Mouse (Mus musculus): Measurements from ENCODE around the gene Pold1.

Pold1 gene

DNA sequence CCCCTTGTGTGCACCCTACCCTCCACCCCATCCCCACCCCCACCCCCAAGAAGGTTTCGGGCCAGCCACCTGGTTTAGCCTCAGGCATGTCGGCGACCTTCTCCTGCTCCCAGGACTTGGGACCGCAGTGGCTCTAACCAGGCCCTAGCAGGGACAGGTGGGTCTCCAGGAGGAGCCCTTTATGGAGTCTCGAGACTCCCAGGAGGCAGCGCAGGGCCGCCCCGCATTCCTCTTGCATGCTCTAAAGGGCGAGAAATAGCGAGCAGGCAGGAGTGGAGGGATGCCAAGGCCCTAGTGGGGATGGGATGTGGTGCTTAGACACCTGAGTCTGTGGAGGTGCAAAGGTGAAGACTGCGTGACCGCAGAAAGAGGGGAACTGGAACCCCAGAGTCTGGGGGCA is 24.1 kb downstream of the Pold1 start, which contains the start of gene Mybpc2:
Mybpc2 (minus strand) TSS at position 155 of the 400 bp plus-strand sequence.
- DNase-seq (ENCODE audit: low read depth): no peak

DNA sequence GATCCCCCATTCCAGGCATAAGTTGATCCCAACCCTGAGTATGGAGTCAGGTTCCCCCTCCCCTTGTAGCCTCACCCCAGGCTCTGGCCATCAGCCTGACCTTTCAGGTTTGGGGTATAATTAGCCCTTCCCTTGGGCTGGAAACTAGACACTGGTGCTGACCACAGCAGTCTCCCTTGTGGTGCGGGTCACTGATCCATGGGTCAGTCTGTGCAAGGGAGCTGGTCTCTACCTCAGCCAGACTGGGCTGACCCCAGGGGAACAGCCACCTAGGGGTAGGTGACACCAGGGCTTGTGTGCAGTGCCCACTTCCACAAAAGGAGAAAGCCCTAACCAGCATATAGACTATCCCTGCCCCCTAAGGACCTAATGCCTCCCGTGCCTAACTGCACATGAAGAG is 25.6 kb downstream of the Pold1 start:
- DNase-seq (ENCODE audit: low read depth): no peak

DNA sequence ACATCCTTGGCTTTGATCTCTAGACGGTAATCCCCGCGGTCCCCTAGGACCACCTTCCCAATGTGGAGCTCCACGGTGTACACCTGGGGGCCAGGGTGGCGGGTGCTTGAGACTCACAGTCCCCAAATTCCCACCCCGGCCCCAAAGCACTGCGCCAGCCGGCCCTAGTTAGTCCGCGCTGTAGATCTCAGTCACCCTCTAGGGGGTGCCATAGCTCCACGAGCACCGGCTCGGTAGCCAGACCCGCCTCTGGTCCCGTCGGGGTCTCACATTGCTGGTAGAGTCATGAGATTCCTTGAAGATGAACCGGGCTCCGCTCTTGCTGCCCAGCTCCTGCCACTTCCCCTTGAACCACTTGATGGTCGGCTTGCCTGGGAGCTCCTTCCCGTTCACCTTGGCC is 26.9 kb downstream of the Pold1 start:
- DNase-seq (ENCODE audit: low read depth): peak; percentile 60

DNA sequence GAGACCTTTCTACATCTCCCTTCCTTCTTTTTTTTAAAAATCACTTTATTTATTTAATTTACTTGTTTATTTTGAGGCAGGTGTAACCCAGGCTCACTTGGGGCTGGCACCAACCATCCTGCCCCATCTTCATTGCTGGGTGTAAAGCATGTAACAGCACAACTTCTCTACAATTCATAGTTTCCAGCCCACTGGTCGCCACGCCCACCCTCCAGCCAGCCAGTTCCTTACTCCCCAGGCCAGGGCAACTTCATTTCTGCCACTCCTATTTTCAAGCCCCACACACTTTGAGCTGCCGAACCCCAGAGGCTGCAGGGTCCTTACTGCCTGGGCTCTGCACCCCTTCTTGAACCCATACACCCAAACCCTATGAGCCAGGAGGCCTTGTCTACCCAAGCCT is 27.7 kb downstream of the Pold1 start:
- no peak for DNase-seq (ENCODE audit: low read depth)

DNA sequence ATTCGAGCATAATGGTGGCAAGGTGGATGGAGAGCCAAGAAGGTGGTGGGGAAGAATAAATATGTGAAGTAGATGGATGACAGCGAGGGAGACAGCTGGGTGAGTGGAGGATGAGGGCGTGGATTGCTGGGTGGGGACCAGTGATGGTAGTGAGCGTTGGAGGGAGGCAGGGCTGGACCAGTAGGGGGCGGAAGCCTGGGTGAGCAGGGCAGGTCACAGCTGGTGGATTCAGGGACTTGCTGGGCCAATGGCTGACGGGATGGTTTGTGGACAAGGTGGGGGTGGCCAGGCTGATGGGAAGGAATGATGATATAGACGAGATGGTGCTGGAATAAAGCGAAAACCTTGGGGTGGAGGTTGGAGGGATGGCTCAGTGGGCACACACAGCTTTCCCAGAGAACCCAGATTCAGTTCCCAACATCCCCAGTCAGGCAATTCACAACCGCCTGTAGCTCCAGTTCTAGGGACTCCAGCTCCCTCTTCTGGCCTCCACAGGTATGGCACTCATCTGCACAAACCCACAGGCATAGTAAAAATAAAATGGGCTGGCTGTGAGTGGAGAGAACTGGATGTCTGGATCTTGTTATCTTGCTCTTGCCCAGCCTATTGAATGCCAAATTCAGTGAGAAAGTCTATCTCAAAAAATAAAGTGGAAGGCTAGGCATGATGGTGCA is 29.3 kb downstream of the Pold1 start:
- peak; percentile 43 for DNase-seq (ENCODE audit: low read depth)

DNA sequence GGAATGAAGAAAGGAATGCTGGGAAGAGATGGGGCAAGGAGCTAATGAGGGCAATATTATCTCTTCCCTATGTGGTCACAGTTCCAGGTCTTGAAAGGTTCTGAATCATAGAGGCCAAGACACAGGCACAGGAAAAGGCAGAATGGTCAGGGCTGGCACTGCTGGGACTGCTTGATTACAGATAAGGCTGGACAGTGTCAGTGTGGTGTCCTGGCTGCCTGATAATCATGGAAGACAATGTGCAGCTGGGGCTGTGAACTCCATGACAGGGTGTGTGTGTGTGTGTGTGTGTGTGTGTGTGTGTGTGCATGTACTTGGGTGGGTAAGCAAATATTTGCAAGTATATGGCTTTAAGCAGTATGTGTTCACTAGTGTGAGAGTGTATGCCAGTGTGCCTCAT is 41.2 kb downstream of the Pold1 start:
- no peak for DNase-seq (ENCODE audit: low read depth)

DNA sequence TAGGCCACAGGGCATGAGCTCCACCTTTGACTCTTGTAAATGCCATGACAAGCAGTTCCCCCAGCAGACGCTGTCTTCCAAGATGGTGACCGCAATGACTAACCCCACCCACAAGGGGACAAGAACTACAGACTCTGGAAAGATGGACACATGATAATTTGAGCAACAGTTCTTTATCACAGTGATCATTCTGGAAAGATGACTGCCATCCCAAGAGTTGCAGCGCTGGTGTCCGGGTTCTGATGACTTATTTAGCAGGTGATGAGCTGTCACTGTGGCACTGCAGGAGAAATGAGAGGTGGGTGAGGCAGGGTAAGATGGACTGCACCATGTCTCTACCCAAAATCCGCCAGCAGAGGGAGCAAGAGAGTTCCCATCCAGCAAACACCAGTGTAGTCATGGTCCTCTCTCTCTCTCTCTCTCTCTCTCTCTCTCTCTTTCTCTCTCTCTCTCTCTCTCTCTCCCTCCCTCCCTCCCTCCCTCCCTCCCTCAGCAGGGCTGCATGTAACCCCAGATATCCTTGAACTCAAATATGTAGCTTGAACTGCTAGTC is 47.0 kb downstream of the Pold1 start:
- DNase-seq (ENCODE audit: low read depth): peak; percentile 89

DNA sequence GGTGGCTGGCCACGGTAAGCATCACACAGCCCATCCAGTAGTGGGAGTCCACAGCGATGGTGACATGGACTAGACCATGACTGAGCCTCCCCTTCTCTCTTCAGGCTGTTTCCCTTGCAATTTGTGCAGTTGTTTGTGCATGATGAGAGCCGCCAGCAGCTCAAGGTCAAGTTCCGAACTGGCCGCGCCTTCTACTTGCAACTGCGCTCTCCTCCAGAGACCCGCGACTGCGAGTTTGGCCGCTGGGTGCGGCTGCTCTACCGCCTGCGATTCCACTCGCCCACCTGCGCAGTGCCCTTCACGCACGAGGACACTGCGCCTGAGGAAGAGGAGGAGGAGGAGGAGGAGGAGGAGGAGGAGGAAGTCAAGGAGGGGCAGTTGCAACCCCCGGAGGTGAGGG is 48.6 kb downstream of the Pold1 start:
- DNase-seq (ENCODE audit: low read depth): no peak

DNA sequence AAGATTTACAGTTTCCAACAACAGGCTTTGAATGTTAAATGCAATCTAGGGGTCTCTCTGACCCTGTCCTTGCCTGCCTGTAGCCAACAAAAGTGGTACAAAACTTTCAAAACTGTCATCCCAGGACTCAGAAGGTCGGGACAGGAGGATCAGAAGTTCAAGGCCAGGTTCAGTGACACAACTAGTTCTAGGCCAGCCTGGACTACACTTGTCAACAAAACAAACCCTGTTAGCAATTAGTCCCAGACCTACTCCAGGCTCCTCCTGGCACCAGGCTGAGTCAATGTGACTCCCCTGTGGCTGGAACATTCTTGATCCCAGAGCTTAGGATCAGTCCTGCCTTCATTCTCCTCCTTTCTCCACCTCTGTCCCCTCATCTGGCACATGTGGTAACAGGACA is 49.7 kb downstream of the Pold1 start:
- no peak for DNase-seq (ENCODE audit: low read depth)

DNA sequence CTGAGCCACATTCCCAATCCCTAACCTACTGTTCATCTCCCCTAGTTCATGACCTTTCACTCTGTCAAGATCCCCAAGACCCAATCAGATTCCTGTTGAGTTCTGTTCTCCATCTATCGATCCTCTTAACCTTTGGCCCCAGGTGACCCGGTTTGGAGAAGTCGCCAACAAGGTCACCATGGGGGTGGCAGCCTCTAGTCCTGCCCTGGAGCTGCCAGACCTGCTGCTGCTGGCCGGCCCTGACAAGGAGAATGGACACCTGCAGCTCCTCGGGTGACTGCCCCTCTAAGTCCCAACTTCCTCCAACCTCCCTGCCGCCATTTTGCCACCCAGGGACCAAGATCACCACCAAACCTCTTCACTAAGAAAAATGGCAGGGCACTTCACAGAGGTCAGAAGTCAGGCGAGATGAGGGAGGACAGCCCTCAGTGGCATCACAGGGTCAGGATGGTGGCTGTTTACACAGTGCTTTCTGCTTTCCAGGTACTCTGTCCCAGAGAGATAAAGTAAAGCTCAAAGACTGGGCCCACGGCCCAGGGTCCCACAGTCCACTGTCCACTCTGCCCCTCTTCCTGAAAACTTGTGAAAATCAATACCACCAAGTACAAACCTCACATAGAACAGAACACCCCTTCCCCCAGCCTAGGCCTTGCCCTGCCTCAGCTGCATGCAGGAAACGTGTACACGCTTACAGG is 51.1 kb downstream of the Pold1 start:
- DNase-seq (ENCODE audit: low read depth): no peak

DNA sequence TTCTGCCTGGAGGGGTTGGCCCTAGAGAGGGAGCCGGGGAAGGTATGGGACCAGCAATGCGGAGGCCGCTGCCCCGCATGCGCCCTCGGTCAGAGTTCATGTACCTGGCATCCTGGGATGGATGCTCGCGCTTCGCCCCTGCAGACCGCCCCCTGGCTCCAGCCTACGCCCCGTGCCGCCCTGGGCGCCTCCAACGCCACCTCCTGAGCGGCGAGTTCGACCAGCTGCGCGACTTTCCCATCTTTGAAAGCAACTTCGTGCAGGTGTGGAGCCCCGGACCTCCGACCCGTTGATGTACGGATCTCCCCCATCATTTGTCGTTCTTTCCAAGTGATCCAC is 51.9 kb downstream of the Pold1 start:
- no peak for DNase-seq (ENCODE audit: low read depth)

DNA sequence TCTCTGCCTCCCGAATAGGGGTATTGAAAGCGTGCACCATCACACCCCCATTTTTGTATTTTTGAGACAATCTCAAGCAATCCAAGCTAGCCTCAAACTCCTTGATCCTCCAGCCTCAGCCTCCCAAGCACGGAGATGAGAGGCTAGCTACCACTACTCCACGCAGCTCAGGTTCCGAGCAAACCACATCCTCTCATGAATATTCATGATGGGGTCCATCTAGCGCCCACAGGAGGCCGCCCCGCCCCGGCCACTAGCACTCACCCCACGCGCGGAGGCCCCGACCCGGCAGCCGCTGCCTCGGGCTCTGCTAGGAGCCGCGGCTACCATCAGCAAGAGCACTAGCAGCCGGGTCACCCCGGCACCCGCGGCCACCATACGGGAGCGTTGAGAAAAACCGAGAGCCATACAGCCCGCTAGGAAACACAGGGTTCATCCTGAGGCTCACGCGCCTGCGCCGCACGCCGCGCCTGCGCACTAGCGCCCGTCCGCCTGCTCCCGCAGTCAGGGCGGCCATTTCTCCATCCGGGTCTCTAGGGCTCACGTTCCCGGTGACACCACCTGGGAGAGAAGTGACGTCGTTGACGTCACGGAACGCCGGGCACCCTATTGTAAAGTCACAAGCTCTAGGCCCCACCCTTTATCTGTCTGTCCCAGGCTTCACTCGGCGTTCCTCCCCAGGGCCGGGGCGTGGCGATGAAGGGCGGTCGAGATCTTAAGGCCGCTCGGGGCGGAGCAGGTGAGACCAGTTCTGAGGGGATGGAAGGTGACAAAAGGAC is 52.5 kb downstream of the Pold1 start, which contains the start of the genes Emc10 and Fam71e1:
Emc10 (minus strand) TSS at position 538 of the 779 bp plus-strand sequence.
Fam71e1 (plus strand) TSS at position 590 of the 779 bp plus-strand sequence.
- peak; percentile 100 for DNase-seq (ENCODE audit: low read depth)

DNA sequence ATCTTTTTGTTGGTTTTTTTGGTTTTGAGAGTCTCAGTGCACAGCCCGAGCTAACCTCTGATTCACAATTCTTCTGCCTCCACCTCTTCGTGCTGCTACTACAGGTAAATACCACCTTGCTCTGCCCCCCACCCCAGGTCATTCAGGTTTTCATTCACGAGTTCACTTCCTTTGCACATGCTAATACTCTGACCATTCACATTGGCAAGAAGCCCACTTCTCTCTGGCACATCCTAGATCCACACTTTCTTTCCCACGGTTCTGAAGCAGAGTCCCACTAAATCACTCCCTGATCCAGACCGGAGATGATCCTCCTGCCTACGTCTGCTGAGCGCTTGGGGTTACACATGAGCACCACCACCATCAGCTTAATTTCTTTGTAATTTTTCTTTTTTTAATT is 53.6 kb downstream of the Pold1 start:
- no peak for DNase-seq (ENCODE audit: low read depth)

DNA sequence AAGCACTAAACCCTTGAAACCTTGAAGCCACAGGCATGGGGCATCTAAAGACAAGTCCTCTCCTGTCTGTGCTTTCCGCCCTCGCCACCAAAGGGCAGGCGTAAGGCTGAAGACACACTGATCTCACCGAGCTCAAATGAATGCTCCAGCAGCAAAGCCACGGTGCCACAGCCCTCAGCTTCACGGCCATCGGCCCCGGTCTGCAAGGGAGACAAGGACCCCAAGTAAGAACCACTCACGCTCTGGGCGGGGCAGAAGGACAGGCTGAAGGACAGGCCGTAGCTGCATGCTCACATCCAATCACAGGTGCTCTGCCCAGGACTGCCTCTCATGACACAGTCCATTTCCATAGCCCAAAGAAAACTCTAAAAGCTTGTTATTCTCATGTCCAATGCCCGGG is 54.0 kb downstream of the Pold1 start:
- no peak for DNase-seq (ENCODE audit: low read depth)

DNA sequence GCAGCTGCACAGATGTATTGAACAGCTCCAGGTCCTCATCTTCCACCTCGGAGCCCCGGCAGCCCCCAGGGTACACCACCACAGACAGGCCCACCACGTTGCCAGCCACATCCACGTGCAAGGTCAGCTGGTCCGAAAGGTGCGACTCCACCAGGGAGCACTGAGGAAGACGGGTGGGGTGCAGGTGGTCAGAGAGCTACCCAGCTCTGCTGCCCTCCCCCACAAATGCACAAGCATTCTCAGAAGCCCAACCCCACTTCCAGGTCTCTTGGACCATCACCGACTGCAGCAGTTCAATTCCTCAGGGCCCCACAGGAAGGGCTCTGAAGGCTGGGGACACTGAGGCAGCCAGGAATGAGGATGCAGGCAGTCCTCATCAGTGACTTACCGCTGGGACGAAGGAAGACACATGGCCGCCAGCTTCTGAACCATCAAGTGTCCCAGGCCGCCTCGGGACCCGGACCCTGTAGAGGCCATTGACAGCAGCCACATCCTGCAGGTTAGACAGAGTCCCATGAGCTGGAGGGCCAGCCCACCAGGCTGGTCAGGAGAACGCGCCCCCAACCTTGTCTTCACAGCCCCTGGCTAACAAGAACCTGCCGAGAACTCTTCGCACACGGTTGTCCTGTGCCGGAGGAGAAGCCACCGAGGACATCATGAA is 56.4 kb downstream of the Pold1 start:
- no peak for DNase-seq (ENCODE audit: low read depth)

DNA sequence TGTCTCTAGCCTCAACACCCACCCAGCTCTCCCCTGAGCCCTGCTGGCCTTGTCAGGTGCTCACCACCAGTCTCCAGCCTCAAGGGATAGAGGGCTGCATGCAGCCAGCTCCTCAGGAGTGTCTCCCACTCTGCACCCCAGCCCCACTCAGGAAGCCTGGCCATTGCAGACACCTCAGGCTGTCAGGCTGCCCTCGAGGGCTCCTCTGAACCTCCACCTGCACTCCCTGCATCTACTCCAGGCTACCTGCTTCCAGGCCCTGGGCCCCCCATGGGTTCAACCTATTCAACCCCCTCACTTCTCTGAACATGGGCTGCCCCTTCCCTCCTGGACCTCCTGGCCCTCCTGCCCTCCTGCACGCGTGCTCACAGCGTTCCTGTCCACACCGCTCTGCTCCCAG is 57.3 kb downstream of the Pold1 start:
- DNase-seq (ENCODE audit: low read depth): no peak

DNA sequence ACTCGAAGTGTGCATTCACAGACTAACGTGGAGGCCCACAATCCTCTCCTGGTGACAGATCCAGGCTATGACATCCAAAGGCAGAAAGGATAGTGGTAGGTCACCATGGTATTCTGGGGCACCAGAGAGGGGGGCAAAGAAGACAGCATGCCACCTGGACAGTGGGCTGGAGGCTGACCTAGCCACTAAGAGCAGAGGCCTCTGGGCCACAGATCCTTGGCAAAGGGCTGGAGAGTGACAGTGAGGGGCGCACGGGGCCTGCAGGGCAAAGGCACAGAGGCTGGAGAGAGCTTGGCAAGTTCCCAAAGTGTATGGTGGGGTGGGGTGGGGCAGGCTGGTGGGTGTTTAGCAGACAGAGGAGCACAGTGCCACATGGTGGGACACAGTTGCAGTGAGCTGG is 58.4 kb downstream of the Pold1 start:
- no peak for DNase-seq (ENCODE audit: low read depth)

DNA sequence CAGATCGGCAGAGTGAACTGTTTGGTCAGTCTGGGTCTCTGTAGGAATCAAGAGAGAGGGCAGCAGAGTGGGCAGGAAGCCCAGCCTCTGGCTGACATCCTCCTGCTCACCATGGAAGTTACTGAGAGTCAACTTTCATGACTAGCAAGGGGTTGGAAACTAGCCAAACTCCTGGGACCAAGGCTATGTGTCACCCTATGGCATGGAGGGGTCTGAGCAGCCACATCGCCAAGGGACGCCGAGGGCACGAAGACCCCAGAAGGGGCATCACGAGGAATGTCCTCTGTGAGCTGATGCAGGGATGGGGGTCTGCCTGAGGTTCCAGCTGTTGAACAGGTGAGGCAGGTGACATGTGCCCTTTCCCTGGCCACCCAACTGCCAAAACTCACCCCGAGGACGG is 60.1 kb downstream of the Pold1 start:
- no peak for DNase-seq (ENCODE audit: low read depth)

DNA sequence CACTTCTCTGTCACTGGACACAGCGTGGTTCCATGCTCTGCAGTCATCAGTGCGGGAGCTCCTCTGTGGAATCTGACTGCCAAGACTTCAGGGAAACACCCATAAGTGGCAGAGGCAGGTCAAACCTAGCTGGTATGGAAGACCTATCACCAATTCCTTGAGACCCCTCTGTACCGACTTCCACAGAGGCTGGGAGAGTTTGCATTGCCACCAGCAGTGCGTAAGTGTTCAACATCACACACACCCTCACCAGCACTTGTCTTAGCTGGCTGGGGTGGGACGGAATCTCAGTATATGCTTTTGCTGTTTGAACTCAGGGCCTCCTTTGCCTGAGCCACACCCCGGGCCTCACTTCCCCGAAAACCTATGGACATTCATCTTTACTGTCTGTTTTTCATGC is 60.7 kb downstream of the Pold1 start:
- no peak for DNase-seq (ENCODE audit: low read depth)

DNA sequence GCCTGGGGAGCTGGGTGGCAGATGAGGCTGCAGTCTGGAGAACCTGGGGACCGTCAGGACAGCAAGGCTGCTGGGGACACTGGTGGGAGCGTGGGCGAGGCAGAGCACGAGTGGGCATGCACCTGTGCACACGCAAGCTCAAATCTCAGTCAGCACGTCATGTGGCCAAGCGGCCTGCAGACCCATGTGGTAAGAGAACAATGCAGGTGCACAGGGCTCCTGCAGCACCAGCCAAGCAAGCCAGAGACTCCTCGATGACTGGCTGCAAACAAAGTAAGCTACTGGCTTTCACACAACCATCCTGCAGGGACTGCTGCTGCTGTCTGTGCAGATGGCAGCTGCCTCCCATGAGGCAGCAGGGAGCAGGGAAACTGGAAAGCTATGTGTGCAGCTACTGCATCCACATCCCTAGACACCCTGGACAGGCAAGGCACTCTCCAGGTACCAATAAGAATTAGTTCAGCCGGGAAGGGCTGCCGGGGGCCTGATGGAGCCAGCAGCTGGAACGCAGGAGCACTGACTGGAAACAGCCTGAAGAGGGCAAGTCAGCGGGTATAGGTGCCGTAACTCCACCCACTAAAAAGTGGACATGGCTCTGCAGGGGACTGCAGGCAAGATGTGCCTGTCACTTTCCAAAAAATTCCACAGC is 61.6 kb downstream of the Pold1 start:
- no peak for DNase-seq (ENCODE audit: low read depth)

DNA sequence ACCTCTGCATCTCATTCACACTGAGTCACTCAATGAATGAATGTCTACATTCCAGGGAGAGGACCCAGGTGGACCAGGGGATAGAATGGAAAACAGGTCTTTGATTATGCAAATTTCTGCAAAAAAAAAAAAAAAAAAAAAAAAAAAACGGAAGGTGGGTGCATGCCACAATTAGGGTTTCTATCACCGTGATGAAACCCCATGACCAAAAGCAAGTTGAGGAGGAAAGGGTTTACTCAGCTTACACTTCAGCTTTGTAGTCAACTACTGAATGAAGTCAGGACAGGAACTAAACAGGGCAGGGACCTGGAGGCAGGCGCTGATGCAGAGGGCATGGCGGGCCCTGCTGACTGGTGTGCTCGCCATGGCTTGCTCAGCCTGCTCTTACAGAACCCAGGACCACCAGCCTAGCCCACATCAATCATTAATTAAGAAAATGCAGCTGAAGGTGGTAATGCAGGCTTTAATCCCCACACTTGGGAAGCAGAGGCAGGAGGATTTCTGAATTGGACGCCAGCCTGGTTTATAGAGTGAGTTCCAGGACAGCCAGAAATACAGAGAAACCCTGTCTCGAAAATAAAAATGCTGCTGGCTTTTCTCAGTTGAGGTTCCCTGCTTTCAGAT is 63.0 kb downstream of the Pold1 start:
- no peak for DNase-seq (ENCODE audit: low read depth)
